Mouse (Mus musculus) CD8-positive naive resting alpha-beta T cell, adult 57 days (primary cell): ENCODE data around the gene Gatc. TPM values are rescaled to one million over a fixed set of nuclear protein-coding genes. Genes with fewer than 3 reads are reported as not detected.

Experiments
- total RNA-seq: library from RNA; stranded (reverse); gene quantifications from one replicate; pipeline ENCODE4 v1.2.4, GENCODE M21; 2023

The Gatc gene
- 3.8 TPM for total RNA-seq

DNA sequence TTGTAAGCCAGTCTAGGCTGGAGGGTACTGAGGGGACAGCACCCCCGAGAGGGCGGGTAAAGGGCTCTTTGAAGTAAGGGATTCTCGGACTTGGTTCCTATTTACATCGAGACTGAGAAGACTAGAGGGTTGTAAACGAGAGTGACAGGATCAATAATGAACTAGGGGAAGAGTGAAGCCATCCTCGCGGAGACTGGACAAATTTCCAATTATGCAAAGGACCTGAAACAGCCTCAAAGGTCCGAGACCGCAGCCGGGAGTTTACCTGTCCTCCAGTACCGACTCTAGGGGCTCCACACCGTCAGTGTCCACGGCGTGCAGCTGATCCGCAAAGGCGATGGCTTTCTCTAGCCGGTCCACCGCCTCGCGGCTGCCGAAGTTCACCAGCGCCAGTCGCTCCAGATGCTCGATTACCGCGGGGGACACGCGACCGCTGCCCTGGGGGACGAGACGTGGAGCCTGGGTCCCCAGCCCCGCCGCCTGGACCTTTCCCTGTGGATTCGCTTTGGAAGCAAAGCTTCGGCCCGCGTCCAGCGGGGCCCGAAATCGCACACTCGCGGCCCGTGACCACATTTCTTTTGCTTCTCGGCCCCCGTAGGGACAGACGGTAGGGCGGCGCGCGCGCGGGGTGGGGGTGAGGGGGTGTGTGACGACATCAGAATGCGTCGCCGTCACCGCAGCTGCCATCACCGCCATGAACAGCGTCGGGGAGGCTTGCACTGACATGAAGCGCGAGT is at the start of gene Gatc, which contains the start of gene Triap1:
Gene Gatc, minus strand, starts transcription at position 602 of the 737 bp plus-strand sequence.
Gene Triap1, plus strand, starts transcription at position 649 of the 737 bp plus-strand sequence.

DNA sequence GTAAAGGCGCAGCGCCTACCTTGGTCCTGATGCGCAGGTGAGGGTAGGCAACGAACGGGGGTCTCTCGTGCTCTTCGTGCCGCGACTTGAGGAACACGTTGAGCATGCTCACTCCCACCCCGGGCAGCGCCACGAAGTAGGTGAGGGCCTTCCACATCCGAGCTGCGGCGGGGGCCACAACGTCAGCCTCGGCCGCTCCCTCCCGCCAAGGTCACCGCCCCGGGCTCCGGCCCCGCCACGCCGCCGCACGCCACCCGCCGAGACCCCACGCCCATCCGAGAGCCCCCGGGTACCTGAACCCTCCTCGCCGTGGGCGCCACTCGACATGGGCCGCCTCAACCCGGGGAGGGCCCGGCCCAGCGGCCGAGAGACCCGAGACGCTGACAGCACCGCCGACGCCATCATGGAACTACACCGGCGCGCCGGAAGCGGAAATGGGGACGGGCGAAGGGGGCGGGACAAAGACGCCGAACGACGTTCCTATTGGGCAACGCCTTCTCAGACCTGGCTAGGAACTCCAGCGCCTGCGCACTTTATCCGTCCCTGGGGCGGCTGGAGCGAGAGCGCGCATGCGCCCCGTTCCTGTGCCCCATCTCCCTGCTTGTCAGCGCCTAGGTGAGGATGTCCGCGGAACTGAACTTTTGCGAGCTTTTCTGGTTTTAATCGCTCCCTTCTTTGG is 7.7 kb upstream of the Gatc start, which contains the start of gene Cox6a1:
Gene Cox6a1, minus strand, starts transcription at position 436 of the 679 bp plus-strand sequence.

DNA sequence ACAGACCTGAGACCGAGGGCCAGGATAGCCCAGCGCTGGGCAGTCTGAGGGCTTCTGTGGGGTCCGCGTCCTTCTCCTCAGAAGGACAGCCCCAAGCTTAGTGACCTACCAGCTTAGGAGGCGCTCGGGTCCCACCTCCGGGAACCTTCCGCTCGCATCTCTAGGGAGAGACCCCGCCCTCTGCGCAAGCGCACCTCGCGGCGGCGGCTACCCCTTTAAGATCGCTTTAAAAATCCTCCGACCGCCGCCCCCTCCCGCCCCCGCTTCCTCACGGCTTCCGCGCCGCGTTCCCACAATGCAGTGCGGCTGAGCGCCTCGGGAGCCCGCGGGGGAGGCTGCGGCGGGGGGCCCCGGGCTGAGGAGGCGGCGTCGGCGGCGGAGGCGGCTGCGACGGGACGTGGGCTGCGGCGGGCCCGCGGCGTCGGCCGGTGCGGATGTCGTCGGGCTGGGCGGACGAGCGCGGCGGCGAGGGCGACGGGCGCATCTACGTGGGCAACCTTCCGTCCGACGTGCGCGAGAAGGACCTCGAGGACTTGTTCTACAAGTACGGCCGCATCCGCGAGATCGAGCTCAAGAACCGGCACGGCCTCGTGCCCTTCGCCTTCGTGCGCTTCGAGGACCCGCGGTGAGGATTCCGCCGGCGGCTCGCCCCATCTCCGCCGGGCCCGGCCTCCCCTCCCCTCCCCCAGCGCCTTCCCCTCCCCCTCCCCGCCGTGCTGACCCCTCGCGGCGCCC is 13.9 kb downstream of the Gatc start, which contains the start of gene Srsf9:
Gene Srsf9, plus strand, starts transcription at position 303 of the 735 bp plus-strand sequence.

DNA sequence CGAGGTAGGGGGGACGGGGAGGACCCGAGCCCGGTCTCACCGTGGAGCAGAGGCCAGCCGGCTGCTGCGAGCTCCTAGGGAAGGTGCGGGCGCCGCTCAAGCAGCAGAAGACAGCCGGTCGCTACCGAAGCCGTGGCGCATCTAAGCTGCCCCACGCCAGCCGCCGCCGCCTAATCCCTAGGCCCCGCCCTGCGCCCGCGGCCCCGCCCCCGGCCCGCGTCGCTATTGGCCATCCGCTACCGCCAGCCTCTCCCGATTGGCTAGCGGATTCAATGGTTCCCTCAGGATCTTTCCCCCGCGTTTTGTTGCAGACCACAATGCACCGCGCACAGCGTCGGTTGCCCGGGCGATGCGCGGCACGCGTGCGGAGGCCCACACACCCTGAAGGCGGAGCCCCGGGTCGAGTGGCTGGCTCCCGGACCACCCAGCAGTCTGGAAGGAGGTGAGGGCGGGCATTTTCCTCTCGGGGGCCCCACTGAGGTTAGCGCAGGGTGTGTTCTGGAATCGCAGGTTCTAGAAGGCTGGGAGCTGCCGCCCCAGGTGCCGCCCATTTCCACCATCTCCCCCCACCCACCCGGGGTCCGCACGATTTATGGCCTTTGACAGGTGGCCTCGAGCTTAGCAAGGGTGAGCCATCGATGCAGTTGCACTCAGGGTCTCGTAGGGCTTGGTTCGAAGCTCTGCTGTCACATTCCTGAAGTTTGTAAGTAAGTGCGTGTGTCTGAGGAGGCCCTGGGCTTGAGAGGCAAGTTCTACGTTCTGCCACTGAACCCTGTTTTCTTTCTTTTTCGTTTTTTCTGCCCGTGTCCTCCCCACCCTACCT is 40.0 kb downstream of the Gatc start, which contains the start of gene Dynll1:
Gene Dynll1, minus strand, starts transcription at position 208 of the 823 bp plus-strand sequence.

Other genes with a start within 250 kb of the Gatc start
- gene Gm10401, start 242.9 kb downstream of the Gatc start, total RNA-seq, result not detected
- gene Acads, start 221.8 kb downstream of the Gatc start, total RNA-seq, result 32.1 TPM
- gene Unc119b, start 206.2 kb downstream of the Gatc start, total RNA-seq, result 24.4 TPM
- gene Mlec, start 183.0 kb downstream of the Gatc start, total RNA-seq, result 60.0 TPM
- not detected for gene Cabp1, start 146.8 kb downstream of the Gatc start, total RNA-seq
- gene Pop5, start 105.3 kb downstream of the Gatc start, total RNA-seq, result 44.8 TPM
- 172 TPM for gene Rnf10, start 68.3 kb downstream of the Gatc start, total RNA-seq
- 22.0 TPM for gene Coq5, start 61.5 kb downstream of the Gatc start, total RNA-seq
- 224 TPM for gene Dynll1, start 40.2 kb downstream of the Gatc start, total RNA-seq
- gene Srsf9, start 14.0 kb downstream of the Gatc start, total RNA-seq, result 35.6 TPM
- gene Triap1, start within 50 bp of the Gatc start, total RNA-seq, result 14.6 TPM
- gene Cox6a1, start 7.8 kb upstream of the Gatc start, total RNA-seq, result 203 TPM
- not detected for gene Msi1, start 88.4 kb upstream of the Gatc start, total RNA-seq
- not detected for gene Pla2g1b, start 125.1 kb upstream of the Gatc start, total RNA-seq
- gene Sirt4, start 143.5 kb upstream of the Gatc start, total RNA-seq, result 12.0 TPM
- gene Pxn, start 165.5 kb upstream of the Gatc start, total RNA-seq, result 56.7 TPM
- 2,874 TPM for gene Rplp0, start 218.3 kb upstream of the Gatc start, total RNA-seq
- 114 TPM for gene Gcn1l1, start 224.1 kb upstream of the Gatc start, total RNA-seq